Mouse (Mus musculus) kidney, postnatal 0 days (tissue): ENCODE measurements around the gene Gng11. TPM values are rescaled to one million over a fixed set of nuclear protein-coding genes. Genes with fewer than 3 reads are reported as not detected.

Experiments used
- ATAC-seq: fragments of 200-750 bp; cut with Nextera tagmentation; replicated peaks from 2 replicates; pipeline ENCODE4 v1.8.0; 2017; ENCODE audit warnings: low read depth, moderate number of reproducible peaks, moderate TSS enrichment, moderate library complexity; ENCODE audit not compliant: low FRiP score
- DNase-seq: peaks from one replicate; pipeline ENCODE4 v3.0.0-alpha.2; 2016; ENCODE audit warnings: low spot score
- H3K27ac ChIP-seq: fragments of 300-500 bp; sonication (generic); 2 replicates; pipeline ENCODE4 v1.5.1; 2014; ENCODE audit warnings: mild to moderate bottlenecking
- H3K27me3 ChIP-seq: fragments of 300-500 bp; sonication (generic); 2 replicates; pipeline ENCODE4 v1.6.1; 2014; ENCODE audit warnings: low read length, mixed read lengths; ENCODE audit not compliant: insufficient read depth
- H3K36me3 ChIP-seq: fragments of 300-500 bp; sonication (generic); 2 replicates; pipeline ENCODE4 v1.6.1; 2014; ENCODE audit warnings: low read length, mixed read lengths; ENCODE audit not compliant: insufficient read depth
- H3K4me1 ChIP-seq: fragments of 300-500 bp; sonication (generic); replicated peaks from 2 replicates; pipeline ENCODE4 v1.6.1; 2014; ENCODE audit warnings: antibody characterized with exemption, low read length, mixed read lengths; ENCODE audit not compliant: insufficient read depth
- H3K4me2 ChIP-seq: fragments of 300-500 bp; sonication (generic); 2 replicates; pipeline ENCODE4 v1.6.1; 2014; ENCODE audit warnings: mild to moderate bottlenecking, low read length, moderate library complexity, mixed read lengths
- H3K4me3 ChIP-seq: fragments of 300-500 bp; sonication (generic); replicated peaks from 2 replicates; pipeline ENCODE4 v1.5.1; 2014; ENCODE audit warnings: low read depth, low read length
- H3K9ac ChIP-seq: fragments of 300-500 bp; sonication (generic); 2 replicates; pipeline ENCODE4 v1.6.1; 2014; ENCODE audit warnings: low read depth, low read length
- H3K9me3 ChIP-seq: fragments of 300-500 bp; sonication (generic); replicated peaks from 2 replicates; pipeline ENCODE4 v1.6.1; 2016; ENCODE audit warnings: low read length, inconsistent platforms, mixed read lengths
- CTCF ChIP-seq: IDR thresholded peaks from 2 replicates; pipeline ENCODE4 v1.5.1; 2016; ENCODE audit warnings: antibody characterized with exemption, low read depth, mild to moderate bottlenecking, moderate library complexity
- WGBS: fragments of 180-500 bp; shearing (Covaris S2); extraction: QIAGEN DNeasy Blood & Tissue Kit; methylation state at CpG from one replicate; pipeline ENCODE4 v1.1.7; 2014; 5-methylcytosine and 5-hydroxymethylcytosine counted together
- polyA plus RNA-seq: library from polyadenylated mRNA; unstranded; fragments of >200 nt; fragmentation: Nextera tagmentation; extraction: Ambion mirVana; gene quantifications from 2 replicates; pipeline ENCODE4 v1.2.1, GENCODE M21; 2015

Gng11 gene
- polyA plus RNA-seq, 1 experiment from 2014 or later, result 129 TPM

- Histone ChIP-seq H3K36me3 (no peaks in the 10 kb centered on the region), H3K27ac (no peak within 1 kb of the TSS), H3K9ac (no peak within 1 kb of the TSS), H3K27me3 (no peaks in the 10 kb centered on the region), H3K4me1 (no peaks in the 10 kb centered on the region), H3K9me3 (no peaks in the 10 kb centered on the region), H3K4me2 (no peak within 1 kb of the TSS), H3K4me3 (no peak within 1 kb of the TSS)
- DNase-seq, result no peak
- no peak for ATAC-seq
- no peak for TF ChIP-seq CTCF
- WGBS, result 88% methylated on average over 6 of the region's 6 CpGs
Observed at GRCm38 (mm10) chr6:3993492-3993891, 10.2 kb upstream of the Gng11 start, which contains the start of gene Gngt1. Gngt1 (plus strand) TSS chr6:3993792.

GRCm38 (mm10) chr6:3998089-3998488 lies 5.6 kb upstream of the Gng11 start:
- Histone ChIP-seq H3K27me3 (no peaks in the 10 kb centered on the region), H3K4me2 (no peak overlapping the region), H3K9ac (no peak overlapping the region), H3K9me3 (no peaks in the 10 kb centered on the region), H3K4me1 (no peaks in the 10 kb centered on the region), H3K27ac (no peak overlapping the region), H3K4me3 (no peak overlapping the region), H3K36me3 (no peaks in the 10 kb centered on the region)
- 69% methylated on average over 4 of the region's 4 CpGs for WGBS
- ATAC-seq (no peak), DNase-seq (peak; percentile 15)
- TF ChIP-seq CTCF, result no peak

GRCm38 (mm10) chr6:3999296-3999695 lies 4.4 kb upstream of the Gng11 start:
- H3K9ac ChIP-seq, result no peak overlapping the region
- H3K27ac ChIP-seq, result no peak overlapping the region
- no peaks in the 10 kb centered on the region for H3K9me3 ChIP-seq
- no peak overlapping the region for H3K4me3 ChIP-seq
- no peak for TF ChIP-seq CTCF
- 55% methylated on average over 6 of the region's 6 CpGs for WGBS
- no peak overlapping the region for H3K4me2 ChIP-seq
- no peak for ATAC-seq
- no peaks in the 10 kb centered on the region for H3K27me3 ChIP-seq
- DNase-seq, result peak; percentile 40
- H3K4me1 ChIP-seq, result no peaks in the 10 kb centered on the region
- H3K36me3 ChIP-seq, result no peaks in the 10 kb centered on the region

- H3K9ac ChIP-seq, result no peak overlapping the region
- no peaks in the 10 kb centered on the region for H3K27me3 ChIP-seq
- no peaks in the 10 kb centered on the region for H3K36me3 ChIP-seq
- no peak for ATAC-seq
- no peak overlapping the region for H3K4me2 ChIP-seq
- no peak for DNase-seq
- H3K9me3 ChIP-seq, result no peaks in the 10 kb centered on the region
- no peak for TF ChIP-seq CTCF
- no peak overlapping the region for H3K4me3 ChIP-seq
- WGBS, result 80% methylated on average over 3 of the region's 3 CpGs
- H3K27ac ChIP-seq, result no peak overlapping the region
- H3K4me1 ChIP-seq, result no peaks in the 10 kb centered on the region
Observed at GRCm38 (mm10) chr6:4000716-4001115, 3.0 kb upstream of the Gng11 start.

GRCm38 (mm10) chr6:4003445-4003844 lies 259 bp upstream of the Gng11 start:
- H3K4me2 ChIP-seq, result peak overlapping the region; percentile 84
- no peak overlapping the region for H3K9ac ChIP-seq
- peak overlapping the region; percentile 57; the same call in 1 of the 2 replicates for H3K4me3 ChIP-seq
- ATAC-seq (peak; percentile 24; the same call in 1 of the 2 replicates), DNase-seq (peak; percentile 64)
- TF ChIP-seq CTCF, result no peak
- 40% methylated on average over 4 of the region's 4 CpGs for WGBS
- H3K4me1 ChIP-seq, result no peaks in the 10 kb centered on the region
- no peaks in the 10 kb centered on the region for H3K27me3 ChIP-seq
- H3K9me3 ChIP-seq, result no peaks in the 10 kb centered on the region
- H3K27ac ChIP-seq, result peak overlapping the region; percentile 92
- H3K36me3 ChIP-seq, result no peaks in the 10 kb centered on the region

GRCm38 (mm10) chr6:4004808-4005207 lies 1.1 kb downstream of the Gng11 start:
- H3K9me3 ChIP-seq, result no peaks in the 10 kb centered on the region
- H3K36me3 ChIP-seq, result no peaks in the 10 kb centered on the region
- peak overlapping the region; percentile 57 for H3K4me3 ChIP-seq
- no peaks in the 10 kb centered on the region for H3K4me1 ChIP-seq
- no peak for TF ChIP-seq CTCF
- DNase-seq (no peak), ATAC-seq (no peak)
- no peaks in the 10 kb centered on the region for H3K27me3 ChIP-seq
- WGBS, result 51% methylated on average over 2 of the region's 2 CpGs
- no peak overlapping the region for H3K9ac ChIP-seq
- H3K4me2 ChIP-seq, result peak overlapping the region; percentile 84
- H3K27ac ChIP-seq, result peak overlapping the region; percentile 92; the same call in 1 of the 2 replicates

GRCm38 (mm10) chr6:4008501-4009040 lies 4.9 kb downstream of the Gng11 start:
- no peaks in the 10 kb centered on the region for H3K9me3 ChIP-seq
- WGBS, result 43% methylated on average over 2 of the region's 2 CpGs
- DNase-seq (no peak), ATAC-seq (no peak)
- no peaks in the 10 kb centered on the region for H3K27me3 ChIP-seq
- no peaks in the 10 kb centered on the region for H3K4me1 ChIP-seq
- no peak for TF ChIP-seq CTCF
- H3K27ac ChIP-seq, result no peak overlapping the region
- H3K9ac ChIP-seq, result no peak overlapping the region
- H3K36me3 ChIP-seq, result no peaks in the 10 kb centered on the region
- H3K4me3 ChIP-seq, result no peak overlapping the region
- no peak overlapping the region for H3K4me2 ChIP-seq
